Mouse (Mus musculus) neural tube, embryonic 14.5 days (tissue): Measurements from ENCODE around the gene Oaz1. TPM values are rescaled to one million over a fixed set of nuclear protein-coding genes. Genes with fewer than 3 reads are reported as not detected.

Experiments
- ATAC-seq: fragments of 200-750 bp; cut with Nextera tagmentation; 2 replicates; pipeline ENCODE4 v1.8.0; 2017; ENCODE audit warnings: low read depth, mild to moderate bottlenecking, moderate TSS enrichment, moderate library complexity
- H3K27ac ChIP-seq: fragments of 300-500 bp; sonication (generic); 2 replicates; pipeline ENCODE4 v1.5.1; 2014; ENCODE audit warnings: low read depth, mild to moderate bottlenecking, control low read depth, low read length, moderate library complexity, mixed read lengths
- H3K27me3 ChIP-seq: fragments of 300-500 bp; sonication (generic); 2 replicates; pipeline ENCODE4 v1.6.1; 2014; ENCODE audit warnings: low read length; ENCODE audit not compliant: control insufficient read depth, insufficient read depth
- H3K36me3 ChIP-seq: fragments of 300-500 bp; sonication (generic); 2 replicates; pipeline ENCODE4 v1.6.1; 2014; ENCODE audit warnings: low read length, mixed read lengths; ENCODE audit not compliant: control insufficient read depth, insufficient read depth
- H3K4me1 ChIP-seq: fragments of 300-500 bp; sonication (generic); 2 replicates; pipeline ENCODE4 v1.6.1; 2014; ENCODE audit warnings: low read length; ENCODE audit not compliant: control insufficient read depth, insufficient read depth
- H3K4me2 ChIP-seq: fragments of 300-500 bp; sonication (generic); 2 replicates; pipeline ENCODE4 v1.6.1; 2014; ENCODE audit warnings: mild to moderate bottlenecking, low read depth, low read length, control low read depth
- H3K4me3 ChIP-seq: fragments of 300-500 bp; sonication (generic); 2 replicates; pipeline ENCODE4 v1.5.1; 2014; ENCODE audit warnings: low read depth, low read length, control low read depth, mixed read lengths
- H3K9ac ChIP-seq: fragments of 300-500 bp; sonication (generic); replicated peaks from 2 replicates; pipeline ENCODE4 v1.6.1; 2014; ENCODE audit warnings: low read depth, mild to moderate bottlenecking, control low read depth, low read length, mixed read lengths
- H3K9me3 ChIP-seq: fragments of 300-500 bp; sonication (generic); 2 replicates; pipeline ENCODE4 v1.6.1; 2016; ENCODE audit warnings: low read length; ENCODE audit not compliant: control insufficient read depth
- WGBS: fragments of 180-500 bp; shearing (Covaris S2); extraction: QIAGEN DNeasy Blood & Tissue Kit; methylation state at CpG from one replicate; pipeline ENCODE4 v1.1.7; 2014; 5-methylcytosine and 5-hydroxymethylcytosine counted together
- polyA plus RNA-seq: library from polyadenylated mRNA; unstranded; fragments of >200 nt; fragmentation: Nextera tagmentation; extraction: Ambion mirVana; gene quantifications from 2 replicates; pipeline ENCODE4 v1.2.1, GENCODE M21; 2014

Oaz1 gene
- polyA plus RNA-seq: 1,177 and 1,236 TPM in 2 replicates

DNA sequence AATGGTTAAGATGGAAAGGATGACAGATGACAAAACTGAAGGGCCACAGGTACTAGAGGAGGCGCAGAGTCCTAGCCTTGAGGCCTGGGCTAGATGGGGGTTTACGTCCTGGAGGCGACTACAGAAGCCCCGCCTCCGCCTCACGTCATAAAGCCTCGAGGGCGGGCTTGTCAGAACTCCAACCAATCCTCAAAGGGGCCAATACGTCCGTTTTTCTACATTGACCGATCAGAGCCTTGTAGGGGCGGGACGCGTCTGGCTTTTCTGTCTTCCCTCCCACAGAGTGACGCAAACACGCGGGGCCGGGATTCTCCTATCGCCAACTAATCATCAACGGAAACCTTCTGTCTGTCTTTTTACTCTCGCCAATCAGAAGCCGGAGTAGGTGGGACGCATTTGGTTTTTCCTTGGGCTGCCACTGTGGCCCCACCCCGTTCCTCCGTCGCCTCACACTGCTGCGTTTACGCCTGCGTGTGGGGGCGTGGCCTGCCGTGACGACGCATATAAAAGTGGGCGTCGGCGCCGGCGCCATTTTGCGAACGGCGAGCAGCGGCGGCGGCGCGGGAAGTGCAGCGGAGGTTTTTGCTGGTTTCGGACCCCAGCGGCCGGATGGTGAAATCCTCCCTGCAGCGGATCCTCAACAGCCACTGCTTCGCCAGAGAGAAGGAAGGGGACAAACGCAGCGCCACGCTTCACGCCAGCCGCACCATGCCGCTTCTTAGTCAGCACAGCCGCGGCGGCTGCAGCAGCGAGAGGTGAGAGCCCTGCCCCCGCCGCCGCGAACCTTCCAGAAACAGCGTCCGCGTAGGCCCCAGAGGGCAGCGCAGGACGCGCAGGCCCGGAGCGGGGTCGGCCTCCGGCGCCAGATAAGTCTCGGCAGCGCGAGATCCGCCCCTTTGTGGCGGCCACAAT is at the start of gene Oaz1:
Gene Oaz1, plus strand, starts transcription at position 506 of the 912 bp plus-strand sequence.
- peak; percentile 96 for ATAC-seq

DNA sequence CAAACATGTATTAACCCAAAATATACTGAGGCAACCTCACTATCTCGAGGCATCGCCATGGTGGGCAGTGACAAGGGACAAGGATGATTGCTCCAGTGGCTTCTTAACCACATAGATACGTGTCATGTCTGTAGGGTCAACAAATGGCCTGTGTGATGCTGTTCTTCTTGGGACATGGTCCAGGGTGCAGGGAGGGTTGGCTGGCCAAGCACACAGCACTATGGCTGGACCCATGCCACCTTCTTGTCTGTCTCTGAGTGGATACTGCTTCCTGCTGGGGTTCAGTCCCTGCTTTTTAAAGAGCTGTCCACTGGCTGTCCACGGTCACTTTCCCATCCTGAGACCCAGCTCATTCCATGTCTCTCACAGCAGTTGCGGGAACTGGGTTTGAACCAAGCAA is 49.3 kb upstream of the Oaz1 start:
- H3K4me2 ChIP-seq: no peak overlapping the region
- H3K27me3 ChIP-seq: no peaks in the 10 kb centered on the region
- 92% methylated on average over 5 of the region's 5 CpGs for WGBS
- H3K27ac ChIP-seq: no peak overlapping the region
- H3K4me3 ChIP-seq: no peak overlapping the region
- no peaks in the 10 kb centered on the region for H3K9me3 ChIP-seq
- ATAC-seq: no peak
- H3K4me1 ChIP-seq: no peaks in the 10 kb centered on the region
- peaks cover 78% of the 10 kb centered on the region for H3K36me3 ChIP-seq
- no peak overlapping the region for H3K9ac ChIP-seq

More for the DNA sequence above, at the start of gene Oaz1:
- H3K4me2 ChIP-seq: peak within 1 kb of the TSS; percentile 99
- peak within 1 kb of the TSS; percentile 70 for H3K4me3 ChIP-seq
- peaks cover 13% of the 10 kb centered on the region for H3K36me3 ChIP-seq
- peak within 1 kb of the TSS; percentile 87 for H3K27ac ChIP-seq
- WGBS: under 1% methylated on average over 76 of the region's 82 CpGs
- peak within 1 kb of the TSS; percentile 86 for H3K9ac ChIP-seq
- no peaks in the 10 kb centered on the region for H3K9me3 ChIP-seq
- H3K27me3 ChIP-seq: no peaks in the 10 kb centered on the region
- peaks cover 8% of the 10 kb centered on the region for H3K4me1 ChIP-seq

DNA sequence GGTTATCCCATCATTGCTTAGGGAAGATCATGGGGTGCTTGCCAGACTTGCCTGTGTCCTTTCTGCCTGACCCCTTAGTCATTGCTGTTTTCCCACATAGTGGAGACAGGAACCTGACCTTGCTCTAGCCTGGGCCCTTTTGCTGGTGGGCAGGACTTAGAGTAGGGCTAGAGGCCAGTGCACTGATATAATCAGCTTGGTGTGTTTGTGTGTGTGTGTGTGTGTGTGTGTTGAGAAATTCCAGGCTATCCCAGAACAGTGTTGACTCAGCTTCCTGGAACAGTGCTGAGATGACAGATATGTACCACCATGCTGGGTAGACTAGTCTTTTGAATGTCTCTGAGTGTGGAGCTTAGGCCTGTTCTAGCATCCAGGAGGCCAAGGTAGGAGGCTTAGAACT is 46.9 kb upstream of the Oaz1 start:
- no peak for ATAC-seq
- no peak overlapping the region for H3K4me3 ChIP-seq
- H3K27ac ChIP-seq: no peak overlapping the region
- no peaks in the 10 kb centered on the region for H3K4me1 ChIP-seq
- H3K36me3 ChIP-seq: peaks cover 78% of the 10 kb centered on the region
- no peak overlapping the region for H3K4me2 ChIP-seq
- H3K27me3 ChIP-seq: no peaks in the 10 kb centered on the region
- H3K9me3 ChIP-seq: no peaks in the 10 kb centered on the region
- H3K9ac ChIP-seq: no peak overlapping the region

DNA sequence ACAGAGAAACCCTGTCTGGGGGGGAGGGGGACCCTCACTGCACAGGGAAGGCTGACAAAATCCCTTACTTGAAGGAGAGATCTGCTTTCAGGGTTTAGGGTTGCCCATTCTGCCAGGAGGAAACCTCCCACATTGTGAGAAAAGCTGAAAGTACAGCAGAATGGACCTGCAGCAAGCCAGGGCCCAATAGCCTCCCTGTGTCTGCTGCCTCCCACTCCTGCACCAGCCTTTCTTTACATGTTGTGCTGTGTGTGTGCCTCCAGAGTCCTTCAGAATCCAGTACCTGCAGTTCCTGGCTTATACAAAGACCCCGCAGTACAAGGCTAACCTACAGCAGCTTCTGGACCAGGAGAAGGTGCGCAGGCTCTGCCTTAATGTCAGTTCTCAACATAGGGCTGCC is 42.2 kb upstream of the Oaz1 start:
- Histone ChIP-seq H3K27me3 (no peaks in the 10 kb centered on the region), H3K4me3 (no peak overlapping the region), H3K9ac (no peak overlapping the region), H3K4me2 (no peak overlapping the region), H3K27ac (no peak overlapping the region), H3K9me3 (no peaks in the 10 kb centered on the region), H3K36me3 (peaks cover 93% of the 10 kb centered on the region), H3K4me1 (no peaks in the 10 kb centered on the region)
- ATAC-seq: no peak
- 100% methylated on average over 2 of the region's 2 CpGs for WGBS

DNA sequence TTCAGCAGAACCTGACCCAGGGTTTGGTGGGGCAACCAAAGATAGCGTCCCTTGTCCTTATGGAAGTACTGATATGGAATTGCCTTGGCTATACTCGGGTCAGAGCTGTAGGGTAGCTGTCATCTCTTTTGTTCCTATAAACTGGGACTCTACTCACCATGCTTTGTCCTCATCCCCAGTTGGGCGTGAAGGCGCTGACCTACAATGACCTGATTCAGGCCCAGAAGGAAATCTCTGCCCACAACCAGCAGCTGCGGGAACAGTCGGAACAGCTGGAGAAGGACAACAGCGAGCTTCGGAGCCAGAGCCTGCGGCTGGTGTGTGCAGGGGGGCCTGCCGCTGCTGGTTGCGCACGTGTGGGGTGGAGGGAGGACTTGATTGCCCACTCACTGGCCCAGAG is 41.6 kb upstream of the Oaz1 start:
- H3K4me2 ChIP-seq: no peak overlapping the region
- 79% methylated on average over 12 of the region's 12 CpGs for WGBS
- H3K4me3 ChIP-seq: no peak overlapping the region
- H3K9me3 ChIP-seq: no peaks in the 10 kb centered on the region
- no peaks in the 10 kb centered on the region for H3K27me3 ChIP-seq
- ATAC-seq: no peak
- H3K4me1 ChIP-seq: no peaks in the 10 kb centered on the region
- H3K9ac ChIP-seq: no peak overlapping the region
- peaks cover 91% of the 10 kb centered on the region for H3K36me3 ChIP-seq
- no peak overlapping the region for H3K27ac ChIP-seq

DNA sequence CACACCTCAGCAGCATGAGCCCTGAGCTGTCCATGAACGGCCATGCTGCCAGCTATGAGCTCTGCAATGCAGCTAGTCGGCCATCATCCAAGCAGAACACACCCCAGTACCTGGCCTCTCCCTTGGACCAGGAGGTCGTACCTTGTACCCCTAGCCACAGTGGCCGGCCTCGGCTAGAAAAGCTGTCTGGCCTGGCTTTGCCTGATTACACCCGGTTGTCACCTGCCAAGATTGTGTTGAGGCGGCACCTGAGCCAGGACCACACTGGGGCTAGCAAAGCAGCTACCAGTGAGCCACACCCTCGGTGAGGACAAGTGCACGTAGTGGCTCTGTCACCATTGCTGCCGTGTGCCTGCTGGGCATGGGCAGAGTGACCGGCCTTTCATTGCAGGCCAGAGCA is 40.5 kb upstream of the Oaz1 start:
- H3K9me3 ChIP-seq: no peaks in the 10 kb centered on the region
- no peak overlapping the region for H3K27ac ChIP-seq
- peaks cover 86% of the 10 kb centered on the region for H3K36me3 ChIP-seq
- no peak overlapping the region for H3K9ac ChIP-seq
- H3K4me2 ChIP-seq: no peak overlapping the region
- no peak for ATAC-seq
- H3K27me3 ChIP-seq: no peaks in the 10 kb centered on the region
- WGBS: 97% methylated on average over 11 of the region's 11 CpGs
- H3K4me1 ChIP-seq: no peaks in the 10 kb centered on the region
- H3K4me3 ChIP-seq: no peak overlapping the region

DNA sequence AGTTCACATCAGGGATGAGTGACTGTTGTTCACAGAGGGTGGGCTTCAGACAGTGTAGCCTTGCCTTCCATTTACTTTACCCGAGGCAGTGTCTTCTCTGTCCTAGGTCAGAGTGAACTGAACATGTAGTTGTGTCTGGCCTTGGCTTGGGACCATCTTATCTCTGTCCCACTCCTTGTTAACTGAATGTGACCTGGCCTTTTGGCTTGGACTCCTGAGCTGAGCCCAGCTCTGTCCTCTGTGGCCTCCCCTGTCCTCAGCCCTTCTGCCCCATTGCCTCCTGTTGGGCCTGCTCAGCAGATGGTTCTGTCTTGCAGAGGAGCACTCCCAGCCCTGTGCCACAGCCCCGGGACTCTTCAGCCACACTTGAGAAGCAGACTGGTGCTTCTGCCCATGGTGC is 38.9 kb upstream of the Oaz1 start:
- Histone ChIP-seq H3K4me1 (no peaks in the 10 kb centered on the region), H3K27ac (no peak overlapping the region)
- WGBS: 83% methylated on average over 2 of the region's 2 CpGs

DNA sequence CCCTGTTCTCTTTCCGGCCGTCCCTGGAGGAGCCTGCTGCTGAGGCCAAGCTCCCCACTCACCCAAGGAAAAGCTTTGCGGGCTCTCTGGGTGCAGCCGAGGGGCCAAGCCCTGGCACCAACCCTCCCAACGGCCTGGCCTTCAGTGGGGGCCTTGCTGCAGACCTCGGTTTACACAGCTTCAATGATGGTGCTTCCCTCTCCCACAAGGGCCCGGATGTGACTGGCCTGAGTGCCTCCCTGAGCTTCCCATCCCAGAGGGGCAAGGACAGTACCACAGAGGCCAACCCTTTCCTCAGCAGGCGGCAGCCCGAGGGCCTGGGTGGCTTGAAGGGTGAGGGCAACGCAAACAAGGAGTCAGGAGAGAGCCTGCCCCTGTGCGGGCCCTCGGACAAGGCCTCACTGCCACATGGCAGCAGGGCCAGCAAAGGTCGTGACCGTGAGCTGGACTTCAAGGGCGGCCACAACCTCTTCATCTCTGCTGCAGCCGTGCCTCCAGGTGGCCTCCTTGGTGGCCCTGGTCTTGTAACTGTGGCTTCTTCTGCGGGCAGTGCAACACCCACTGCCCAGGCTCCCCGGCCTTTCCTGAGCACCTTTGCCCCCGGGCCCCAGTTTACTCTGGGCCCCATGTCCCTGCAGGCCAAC is 35.6 kb upstream of the Oaz1 start:
- no peak overlapping the region for H3K9ac ChIP-seq
- no peak overlapping the region for H3K4me3 ChIP-seq
- 90% methylated on average over 19 of the region's 19 CpGs for WGBS
- no peak overlapping the region for H3K4me2 ChIP-seq
- no peaks in the 10 kb centered on the region for H3K9me3 ChIP-seq
- no peak overlapping the region for H3K27ac ChIP-seq
- H3K4me1 ChIP-seq: 0 out of 2 replicates have a peak, but pooled peaks cover 2% of the 10 kb centered on the region
- H3K36me3 ChIP-seq: peaks cover 82% of the 10 kb centered on the region
- no peaks in the 10 kb centered on the region for H3K27me3 ChIP-seq
- ATAC-seq: no peak

More for the DNA sequence above, 38.9 kb upstream of the Oaz1 start:
- H3K36me3 ChIP-seq: peaks cover 87% of the 10 kb centered on the region
- no peak overlapping the region for H3K4me3 ChIP-seq
- H3K9me3 ChIP-seq: no peaks in the 10 kb centered on the region
- H3K4me2 ChIP-seq: no peak overlapping the region
- no peaks in the 10 kb centered on the region for H3K27me3 ChIP-seq
- no peak for ATAC-seq
- H3K9ac ChIP-seq: no peak overlapping the region
